Mouse (Mus musculus) MEL (cell line): Measurements from ENCODE around the gene Dnaic1. TPM values are rescaled to one million over a fixed set of nuclear protein-coding genes. Genes with fewer than 3 reads are reported as not detected.

ENCODE experiments used
- DNase-seq: peaks from one replicate; pipeline ENCODE4 v3.0.0; 2011; ENCODE audit warnings: low read depth, low spot score
- H3K27ac ChIP-seq: 2 replicates; pipeline ENCODE4 v1.5.1; 2012; ENCODE audit warnings: low read depth, mild to moderate bottlenecking, control low read depth, low read length, moderate library complexity; ENCODE audit not compliant: control insufficient read depth
- H3K27me3 ChIP-seq, 2 experiments: fragments of 150-350 bp in 1 of 2; sonication (generic) in 1 of 2; 2 replicates each; pipeline ENCODE4 v1.6.1; 2012; ENCODE audit warnings: low read length in 2 of 2, mild to moderate bottlenecking in 2 of 2, improper control_type of control experiment in 1 of 2, moderate library complexity in 1 of 2; ENCODE audit not compliant: insufficient read depth in 2 of 2, control insufficient read depth in 1 of 2
- H3K36me3 ChIP-seq, 2 experiments: 2 replicates each; pipeline ENCODE4 v1.6.1; 2012 to 2014; ENCODE audit warnings: low read length in 2 of 2, improper control_type of control experiment in 1 of 2, inconsistent platforms in 1 of 2, mild to moderate bottlenecking in 1 of 2; ENCODE audit not compliant: insufficient read depth in 2 of 2, control insufficient read depth in 1 of 2
- H3K4me1 ChIP-seq, 2 experiments: fragments of 150-350 bp in 1 of 2; sonication (generic) in 1 of 2; 2 replicates each; pipeline ENCODE4 v1.6.1; 2012; ENCODE audit warnings: low read length in 2 of 2, improper control_type of control experiment in 1 of 2, mild to moderate bottlenecking in 1 of 2; ENCODE audit not compliant: insufficient read depth in 2 of 2, control insufficient read depth in 1 of 2
- H3K4me3 ChIP-seq, 2 experiments: fragments of 150-350 bp in 1 of 2; sonication (generic) in 1 of 2; 2 replicates each; pipeline ENCODE4 v1.5.1; 2012; ENCODE audit warnings: low read depth in 2 of 2, low read length in 2 of 2, mild to moderate bottlenecking in 2 of 2, moderate library complexity in 2 of 2, control low read depth in 1 of 2, improper control_type of control experiment in 1 of 2; ENCODE audit not compliant: control insufficient read depth in 1 of 2, insufficient read depth in 1 of 2
- H3K79me2 ChIP-seq: 2 replicates; pipeline ENCODE4 v1.6.1; 2012; ENCODE audit warnings: mild to moderate bottlenecking, low read length, moderate library complexity; ENCODE audit not compliant: control insufficient read depth, poor library complexity, insufficient read depth
- H3K9ac ChIP-seq: 2 replicates; pipeline ENCODE4 v1.6.1; 2012; ENCODE audit warnings: low read depth, mild to moderate bottlenecking, control low read depth, low read length, moderate library complexity; ENCODE audit not compliant: control insufficient read depth, poor library complexity, severe bottlenecking
- H3K9me3 ChIP-seq: fragments of 150-350 bp; sonication (generic); replicated peaks from 2 replicates; pipeline ENCODE4 v1.6.1; 2012; ENCODE audit warnings: mild to moderate bottlenecking, low read length, improper control_type of control experiment, moderate library complexity; ENCODE audit not compliant: insufficient read depth
- BHLHE40 ChIP-seq: IDR thresholded peaks from 2 replicates; pipeline ENCODE4 v1.6.1; 2012; ENCODE audit warnings: low read depth, mild to moderate bottlenecking, inconsistent platforms, low read length, improper control_type of control experiment, borderline replicate concordance
- CHD2 ChIP-seq: IDR thresholded peaks from 2 replicates; pipeline ENCODE4 v1.6.1; 2011; ENCODE audit warnings: low read length, improper control_type of control experiment
- ETS1 ChIP-seq: IDR thresholded peaks from 2 replicates; pipeline ENCODE4 v1.6.1; 2012; ENCODE audit warnings: low read depth, mild to moderate bottlenecking, inconsistent platforms, low read length, improper control_type of control experiment, moderate library complexity
- GATA1 ChIP-seq: IDR thresholded peaks from 2 replicates; pipeline ENCODE4 v1.6.1; 2011; ENCODE audit warnings: low read depth, low read length, improper control_type of control experiment
- HCFC1 ChIP-seq: IDR thresholded peaks from 2 replicates; pipeline ENCODE4 v1.6.1; 2012; ENCODE audit warnings: low read depth, mild to moderate bottlenecking, inconsistent platforms, low read length, improper control_type of control experiment, moderate library complexity
- JUND ChIP-seq: IDR thresholded peaks from 2 replicates; pipeline ENCODE4 v1.6.1; 2011; ENCODE audit warnings: low read depth, mild to moderate bottlenecking, improper control_type of control experiment, low read length
- KAT2A ChIP-seq: conservative IDR thresholded peaks from 2 replicates; pipeline ENCODE4 v1.6.1; 2012; ENCODE audit warnings: low read depth, low read length, improper control_type of control experiment, inconsistent platforms
- MAFK ChIP-seq: IDR thresholded peaks from 2 replicates; pipeline ENCODE4 v1.6.1; 2011; ENCODE audit warnings: low read depth, mild to moderate bottlenecking, low read length, improper control_type of control experiment, borderline replicate concordance
- MXI1 ChIP-seq: IDR thresholded peaks from 2 replicates; pipeline ENCODE4 v1.6.1; 2011; ENCODE audit warnings: mild to moderate bottlenecking, low read depth, low read length, improper control_type of control experiment
- MYB ChIP-seq: IDR thresholded peaks from 2 replicates; pipeline ENCODE4 v1.6.1; 2011; ENCODE audit warnings: mild to moderate bottlenecking, low read depth, low read length, improper control_type of control experiment
- MYC ChIP-seq: IDR thresholded peaks from 2 replicates; pipeline ENCODE4 v1.6.1; 2011; ENCODE audit warnings: low read depth, mild to moderate bottlenecking, low read length, improper control_type of control experiment, moderate library complexity
- NELFE ChIP-seq: IDR thresholded peaks from 2 replicates; pipeline ENCODE4 v1.6.1; 2011; ENCODE audit warnings: low read depth, low read length, improper control_type of control experiment
- POLR2A ChIP-seq, 2 experiments: IDR thresholded peaks; 2 replicates each; pipeline ENCODE4 v1.6.1; 2011 to 2012; ENCODE audit warnings: low read length in 2 of 2, mild to moderate bottlenecking in 2 of 2, control low read depth in 1 of 2, improper control_type of control experiment in 1 of 2, low read depth in 1 of 2, moderate library complexity in 1 of 2; ENCODE audit not compliant: control insufficient read depth in 1 of 2, insufficient read depth in 1 of 2, poor library complexity in 1 of 2
- TBP ChIP-seq: IDR thresholded peaks from 2 replicates; pipeline ENCODE4 v1.8.0; 2011; ENCODE audit warnings: low read depth, low read length, improper control_type of control experiment
- TCF12 ChIP-seq: IDR thresholded peaks from 2 replicates; pipeline ENCODE4 v1.6.1; 2014; ENCODE audit warnings: low read depth, mild to moderate bottlenecking, inconsistent platforms, low read length, improper control_type of control experiment, moderate library complexity
- UBTF ChIP-seq: IDR thresholded peaks from 2 replicates; pipeline ENCODE4 v1.6.1; 2012; ENCODE audit warnings: low read depth, mild to moderate bottlenecking, inconsistent platforms, low read length, improper control_type of control experiment, moderate library complexity, borderline replicate concordance; ENCODE audit not compliant: insufficient read depth
- ZNF384 ChIP-seq: IDR thresholded peaks from 2 replicates; pipeline ENCODE4 v1.6.1; 2012; ENCODE audit warnings: low read depth, mild to moderate bottlenecking, inconsistent platforms, low read length, improper control_type of control experiment
- polyA plus RNA-seq, 2 experiments: library from polyadenylated mRNA; stranded (reverse) in 1 of 2; unstranded in 1 of 2; fragments of >175 nt in 1 of 2; fragments of >200 nt in 1 of 2; gene quantifications; 2 replicates each; pipeline versions ENCODE4 v1.2.1 to v1.2.4; 2012; ENCODE audit warnings: low replicate concordance in 2 of 2, low read depth in 1 of 2; ENCODE audit not compliant: insufficient read length in 2 of 2, insufficient read depth in 1 of 2, missing spikeins in 1 of 2
- total RNA-seq: library from RNA; depleted of rRNA; stranded (reverse); fragments of 300-350 nt; gene quantifications from 2 replicates; pipeline ENCODE4 v1.2.3, GENCODE M21; 2012

The Dnaic1 gene
- total and polyA plus RNA-seq, 3 experiments: not detected

DNA sequence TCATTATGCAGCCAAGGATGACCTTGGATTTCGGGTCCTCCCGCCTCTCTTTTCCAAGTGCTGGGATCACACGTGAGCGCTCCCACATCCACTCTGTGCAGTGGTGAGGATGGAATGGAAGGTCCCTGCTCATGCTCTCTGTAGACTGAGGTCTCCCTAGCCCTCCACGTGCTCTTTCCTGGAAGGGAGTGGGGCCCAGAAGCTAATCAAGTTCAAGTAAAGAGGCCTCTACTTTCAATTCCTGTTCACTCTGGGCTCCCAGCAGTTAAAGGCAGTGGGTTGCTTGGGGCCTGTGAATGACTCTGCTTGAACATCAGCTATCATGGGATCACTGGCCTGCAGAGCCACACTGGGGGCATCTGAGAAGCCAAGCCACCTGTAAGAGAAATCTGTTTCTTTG, 6.3 kb upstream of the Dnaic1 start:
- no peaks in the 10 kb centered on the region for H3K4me1 ChIP-seq
- no peak overlapping the region for H3K4me3 ChIP-seq
- H3K9me3 ChIP-seq: no peaks in the 10 kb centered on the region
- H3K79me2 ChIP-seq: no peaks in the 10 kb centered on the region
- H3K9ac ChIP-seq: no peak overlapping the region
- no peak for DNase-seq
- H3K27me3 ChIP-seq: no peaks in the 10 kb centered on the region
- H3K27ac ChIP-seq: no peak overlapping the region
- H3K36me3 ChIP-seq: no peaks in the 10 kb centered on the region
- TF ChIP-seq TBP (no peak), MAFK (no peak), GATA1 (no peak), NELFE (no peak), UBTF (no peak), POLR2A (IDR thresholded peaks at IDR 0.05; ENCODE audit: control insufficient read depth in 1 of 2, insufficient read depth in 1 of 2, low read depth in 1 of 2, low read length in 2 of 2, poor library complexity in 1 of 2) (no peak), BHLHE40 (no peak), KAT2A (no peak), JUND (no peak), CHD2 (no peak), MYC (no peak), MYB (no peak), MXI1 (no peak), TCF12 (no peak), HCFC1 (no peak)

DNA sequence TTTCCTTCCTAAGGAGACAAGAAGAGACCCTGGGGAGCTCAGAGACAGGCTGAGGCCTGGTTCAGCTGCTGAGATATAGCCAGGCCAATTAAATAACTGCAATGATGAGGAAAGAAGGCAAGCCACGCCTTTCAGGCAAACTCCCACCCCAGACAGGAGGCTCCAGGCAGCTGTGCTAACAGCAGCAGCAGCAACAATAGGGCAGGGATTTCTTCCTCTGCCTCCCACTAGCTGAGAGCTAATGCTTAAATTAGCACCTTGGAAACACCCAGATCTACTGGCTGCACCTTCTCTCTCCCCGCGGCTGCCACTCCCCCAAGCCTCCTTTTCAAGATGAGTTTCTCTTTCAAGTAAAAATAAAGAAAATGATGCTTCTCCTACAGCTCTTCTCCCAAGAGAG, 3.5 kb upstream of the Dnaic1 start:
- H3K9ac ChIP-seq: no peak overlapping the region
- no peaks in the 10 kb centered on the region for H3K27me3 ChIP-seq
- H3K9me3 ChIP-seq: no peaks in the 10 kb centered on the region
- no peak for DNase-seq
- H3K79me2 ChIP-seq: no peaks in the 10 kb centered on the region
- peaks cover 0 to 7% of the 10 kb centered on the region in 2 experiments; a peak in 2 of 4 replicates for H3K4me1 ChIP-seq
- peaks cover 0 to 2% of the 10 kb centered on the region in 2 experiments; a peak in 1 of 4 replicates for H3K36me3 ChIP-seq
- no peak overlapping the region for H3K27ac ChIP-seq
- H3K4me3 ChIP-seq: no peak overlapping the region
- no peak for TF ChIP-seq CHD2
- TF ChIP-seq JUND: no peak
- no peak for TF ChIP-seq MAFK
- TF ChIP-seq ZNF384: no peak
- no peak for TF ChIP-seq POLR2A (IDR thresholded peaks at IDR 0.05; ENCODE audit: control insufficient read depth in 1 of 2, insufficient read depth in 1 of 2, low read depth in 1 of 2, low read length in 2 of 2, poor library complexity in 1 of 2)
- TF ChIP-seq ETS1: no peak
